Mouse (Mus musculus) right cerebral cortex, postnatal 10 days (tissue): ENCODE results near the gene Dll1.
A peak's percentile ranks its signal among the peaks of the same experiment; 100 is the strongest.

Source experiments
- DNase-seq, 2 experiments: peaks; one replicate each; pipeline ENCODE4 v3.0.0; 2021; ENCODE audit warnings: low spot score in 2 of 2

The Dll1 gene

DNA sequence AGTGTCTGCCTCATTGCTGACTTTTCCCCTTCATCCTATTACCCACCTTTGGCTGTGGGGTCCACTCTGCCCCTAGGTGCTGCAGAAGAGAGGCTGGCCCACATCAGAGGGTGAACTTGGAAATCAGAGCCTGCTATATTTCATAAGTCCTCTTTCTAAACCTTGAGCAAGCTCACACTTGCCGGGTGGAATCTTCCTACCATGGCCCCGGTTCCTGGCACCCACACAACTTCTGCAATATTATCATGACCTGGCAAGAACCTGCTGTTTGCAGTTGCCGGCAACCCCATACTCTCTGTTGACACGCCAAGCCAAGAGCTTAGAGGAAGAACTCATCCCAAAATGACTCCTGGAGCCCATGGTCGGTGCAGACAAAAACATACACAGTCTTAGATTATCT is 49.6 kb downstream of the Dll1 start:
- no peak for DNase-seq

DNA sequence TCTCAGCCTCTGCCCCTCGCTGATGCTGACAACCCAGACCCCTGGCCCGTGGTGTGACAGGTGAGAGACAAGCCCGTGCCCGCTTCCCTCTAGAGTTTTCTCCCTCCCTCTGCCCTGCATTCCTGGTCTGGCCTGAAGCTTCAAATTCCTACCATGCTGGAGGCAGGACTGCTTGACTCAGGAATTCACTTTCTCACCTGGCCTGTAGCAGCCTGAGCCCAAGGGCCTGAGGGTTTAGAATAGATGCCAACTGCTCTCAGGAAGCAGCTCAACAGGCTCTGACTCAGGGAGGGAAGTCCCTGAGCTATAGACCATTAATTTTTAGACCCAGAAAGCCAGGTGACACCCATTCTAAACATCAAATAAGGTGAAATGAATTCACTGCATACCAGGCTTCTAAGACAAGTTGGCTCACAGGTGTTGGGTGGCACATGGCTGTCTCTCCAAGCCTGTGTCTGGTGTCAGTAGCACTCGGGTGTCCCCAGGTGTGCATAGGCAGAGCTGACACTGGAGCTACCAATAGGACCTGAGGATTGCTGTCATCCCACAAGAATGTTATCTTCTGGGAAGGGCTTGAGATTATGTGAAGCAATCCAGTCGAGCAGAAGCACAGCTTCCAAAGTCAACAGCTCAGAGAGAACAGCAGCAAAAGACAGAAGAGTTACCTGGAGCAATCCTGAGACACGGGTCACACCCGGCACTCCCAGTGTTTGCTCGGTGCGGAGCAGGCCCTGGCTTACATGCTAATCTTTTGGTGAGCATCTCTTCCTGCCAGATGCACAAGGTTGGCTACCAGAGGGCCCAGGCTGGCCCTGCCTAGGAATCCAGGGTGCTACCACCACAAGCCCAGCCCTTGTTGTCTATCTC is 50.5 kb downstream of the Dll1 start:
- DNase-seq = no peak

DNA sequence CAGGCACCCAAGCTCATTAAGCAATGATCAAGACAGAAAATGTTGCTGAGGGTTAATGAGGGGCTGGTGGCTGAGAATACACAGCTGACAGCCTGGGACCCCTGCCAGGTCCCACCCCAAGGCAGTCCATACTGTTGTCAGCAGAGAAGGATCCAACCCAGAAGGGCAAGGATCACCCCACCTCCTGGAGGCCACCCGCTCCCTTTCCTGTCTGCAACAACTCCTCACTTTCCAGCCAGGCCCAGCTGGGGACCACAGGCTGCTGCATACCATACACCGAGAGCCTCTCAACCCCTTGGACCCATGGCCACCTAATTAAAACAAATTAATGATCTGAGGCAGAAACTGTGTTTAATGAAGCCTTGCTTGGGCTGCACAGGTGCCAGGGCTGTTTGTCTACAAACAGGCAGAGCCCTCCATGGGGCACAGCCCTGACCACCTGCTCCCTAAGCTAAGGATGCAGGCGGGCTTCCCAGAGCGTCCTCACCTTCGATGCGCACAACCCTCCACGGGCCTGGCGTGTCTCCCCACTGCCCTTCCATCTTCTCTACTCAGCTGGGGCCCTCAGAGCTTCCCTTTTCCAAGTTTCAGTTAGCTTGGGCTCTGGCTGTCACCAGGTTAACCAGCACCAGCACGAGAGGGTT is 53.4 kb downstream of the Dll1 start:
- DNase-seq = peak in 1 of 2 experiments; percentile 32
